Mouse (Mus musculus): ENCODE measurements around the gene H2-DMb2. TPM values are rescaled to one million over a fixed set of nuclear protein-coding genes. Genes with fewer than 3 reads are reported as not detected.

H2-DMb2 gene
- total RNA-seq, 2 experiments from 2014 or later: 0.36 to 0.37 TPM

- no peak for DNase-seq (ENCODE audit: low spot score in 2 of 2)
Measured at GRCm38 (mm10) chr17:34179019-34179418, 35.9 kb downstream of the H2-DMb2 start.

GRCm38 (mm10) chr17:34179913-34180859 lies 37.1 kb downstream of the H2-DMb2 start:
- no peak for DNase-seq (ENCODE audit: low spot score in 2 of 2)

- DNase-seq (ENCODE audit: low spot score in 2 of 2): no peak
Measured at GRCm38 (mm10) chr17:34183564-34184219, 40.6 kb downstream of the H2-DMb2 start.

GRCm38 (mm10) chr17:34185526-34185925 lies 42.4 kb downstream of the H2-DMb2 start:
- no peak for DNase-seq (ENCODE audit: low spot score in 2 of 2)

GRCm38 (mm10) chr17:34186885-34187260 lies 43.8 kb downstream of the H2-DMb2 start:
- no peak for DNase-seq (ENCODE audit: low spot score in 2 of 2)

- peak; percentile 94 to 97 for DNase-seq (ENCODE audit: low spot score in 2 of 2)
Measured at GRCm38 (mm10) chr17:34187261-34187916, 44.3 kb downstream of the H2-DMb2 start, which contains the start of the genes Tap1 and Psmb9. Gene Tap1 (plus strand): TSS chr17:34187553. Gene Psmb9 (minus strand): TSS chr17:34187764.

- no peak for DNase-seq (ENCODE audit: low spot score in 2 of 2)
Measured at GRCm38 (mm10) chr17:34188010-34188409, 44.9 kb downstream of the H2-DMb2 start.

- DNase-seq (ENCODE audit: low spot score in 2 of 2): no peak
Measured at GRCm38 (mm10) chr17:34188986-34189385, 45.9 kb downstream of the H2-DMb2 start.

- no peak for DNase-seq (ENCODE audit: low spot score in 2 of 2)
Measured at GRCm38 (mm10) chr17:34192852-34193251, 49.7 kb downstream of the H2-DMb2 start.

- DNase-seq (ENCODE audit: low spot score in 2 of 2): no peak
Measured at GRCm38 (mm10) chr17:34193468-34193867, 50.4 kb downstream of the H2-DMb2 start.

- DNase-seq (ENCODE audit: low spot score in 2 of 2): no peak
Measured at GRCm38 (mm10) chr17:34194723-34195122, 51.6 kb downstream of the H2-DMb2 start.

- DNase-seq (ENCODE audit: low spot score in 2 of 2): no peak
Measured at GRCm38 (mm10) chr17:34196491-34196890, 53.4 kb downstream of the H2-DMb2 start.

- peak; percentile 69 to 85 for DNase-seq (ENCODE audit: low spot score in 2 of 2)
Measured at GRCm38 (mm10) chr17:34196941-34197894, 54.1 kb downstream of the H2-DMb2 start, which contains the start of gene Psmb8. Gene Psmb8 (plus strand): TSS chr17:34197721.

- no peak for DNase-seq (ENCODE audit: low spot score in 2 of 2)
Measured at GRCm38 (mm10) chr17:34197904-34198520, 54.9 kb downstream of the H2-DMb2 start.

GRCm38 (mm10) chr17:34198521-34198912 lies 55.4 kb downstream of the H2-DMb2 start:
- DNase-seq (ENCODE audit: low spot score in 2 of 2): no peak

GRCm38 (mm10) chr17:34199050-34199619 lies 56.0 kb downstream of the H2-DMb2 start:
- DNase-seq (ENCODE audit: low spot score in 2 of 2): no peak

GRCm38 (mm10) chr17:34200047-34200446 lies 56.9 kb downstream of the H2-DMb2 start:
- DNase-seq (ENCODE audit: low spot score in 2 of 2): no peak

- no peak for DNase-seq (ENCODE audit: low spot score in 2 of 2)
Measured at GRCm38 (mm10) chr17:34200772-34201505, 57.8 kb downstream of the H2-DMb2 start.

All from gastrocnemius, postnatal 4 days (tissue).